Mouse (Mus musculus) mouse trophoblast stem cell (cell line): ENCODE measurements around the gene Mapk8ip1.
"Not testable (repeated sequence)": the region's sequence is repeated elsewhere in the genome, so short reads cannot be mapped to it uniquely, and the experiment has no call there.

Experiments used
- in situ Hi-C, 2 experiments: fragments of 300-500 bp; cut with MseI, MboI; formaldehyde crosslinking; loops; 2 replicates in 1 of 2; 3 replicates in 1 of 2; pipeline ENCODE4 v1.15.1; 2025

Gene Mapk8ip1

GRCm38 (mm10) chr2:92425366-92425765 is 24.3 kb upstream of the Mapk8ip1 start:
- in situ Hi-C loops = no loop called here

- in situ Hi-C loops = no loop called here
Observed at GRCm38 (mm10) chr2:92424462-92425308, 23.6 kb upstream of the Mapk8ip1 start.

GRCm38 (mm10) chr2:92423702-92424461 is 22.8 kb upstream of the Mapk8ip1 start:
- in situ Hi-C loops = no loop called here

GRCm38 (mm10) chr2:92423156-92423555 is 22.1 kb upstream of the Mapk8ip1 start:
- in situ Hi-C loops = no loop called here

- in situ Hi-C loops = no loop called here
Observed at GRCm38 (mm10) chr2:92422388-92423135, 21.5 kb upstream of the Mapk8ip1 start.

GRCm38 (mm10) chr2:92421723-92422387 is 20.8 kb upstream of the Mapk8ip1 start:
- in situ Hi-C loops = no loop called here

GRCm38 (mm10) chr2:92411705-92412104 is 10.6 kb upstream of the Mapk8ip1 start:
- in situ Hi-C loops = no loop called here

- in situ Hi-C loops = no loop called here
Observed at GRCm38 (mm10) chr2:92408309-92409045, 7.4 kb upstream of the Mapk8ip1 start.

- in situ Hi-C loops = no loop called here
Observed at GRCm38 (mm10) chr2:92405687-92406086, 4.6 kb upstream of the Mapk8ip1 start.

GRCm38 (mm10) chr2:92404737-92405136 is 3.7 kb upstream of the Mapk8ip1 start:
- in situ Hi-C loops = no loop called here

GRCm38 (mm10) chr2:92403776-92404319 is 2.8 kb upstream of the Mapk8ip1 start:
- in situ Hi-C loops = no loop called here

- in situ Hi-C loops = no loop called here
Observed at GRCm38 (mm10) chr2:92402591-92403326, 1.7 kb upstream of the Mapk8ip1 start.

GRCm38 (mm10) chr2:92400682-92401081 is 381 bp downstream of the Mapk8ip1 start:
- in situ Hi-C loops = no loop called here

- in situ Hi-C loops = not testable (repeated sequence)
Observed at GRCm38 (mm10) chr2:92399877-92400276, 1.2 kb downstream of the Mapk8ip1 start.

- in situ Hi-C loops = no loop called here
Observed at GRCm38 (mm10) chr2:92397436-92397835, 3.6 kb downstream of the Mapk8ip1 start.

GRCm38 (mm10) chr2:92395535-92395934 is 5.5 kb downstream of the Mapk8ip1 start:
- in situ Hi-C loops = no loop called here

GRCm38 (mm10) chr2:92392318-92393264 is 8.5 kb downstream of the Mapk8ip1 start:
- in situ Hi-C loops = no loop called here

GRCm38 (mm10) chr2:92391703-92392317 is 9.3 kb downstream of the Mapk8ip1 start:
- in situ Hi-C loops = no loop called here
